Mouse (Mus musculus) fibroblast of lung, adult 2 months (primary cell): Measurements from ENCODE around the gene Ftl1.

Source experiments
- DNase-seq: peaks from one replicate; pipeline ENCODE4 v3.0.0-alpha.2; 2011; ENCODE audit warnings: low read depth

The Ftl1 gene

GRCm38 (mm10) chr7:45413113-45413863 is 46.4 kb downstream of the Ftl1 start, which contains the start of gene Ntf5:
Gene Ntf5 (plus strand): TSS chr7:45413695.
- DNase-seq: no peak

GRCm38 (mm10) chr7:45412421-45412820 is 47.3 kb downstream of the Ftl1 start:
- DNase-seq: no peak

GRCm38 (mm10) chr7:45409497-45410163 is 50.1 kb downstream of the Ftl1 start:
- DNase-seq: no peak

- no peak for DNase-seq
These were observed 50.7 kb downstream of the Ftl1 start for GRCm38 (mm10) chr7:45408949-45409348.

GRCm38 (mm10) chr7:45408351-45408750 is 51.3 kb downstream of the Ftl1 start:
- no peak for DNase-seq
